Mouse (Mus musculus): Measurements from ENCODE around the gene Gm10401. TPM values are rescaled to one million over a fixed set of nuclear protein-coding genes. Genes with fewer than 3 reads are reported as not detected.

Gm10401 gene
- polyA plus RNA-seq, 1 experiment: not detected

DNA sequence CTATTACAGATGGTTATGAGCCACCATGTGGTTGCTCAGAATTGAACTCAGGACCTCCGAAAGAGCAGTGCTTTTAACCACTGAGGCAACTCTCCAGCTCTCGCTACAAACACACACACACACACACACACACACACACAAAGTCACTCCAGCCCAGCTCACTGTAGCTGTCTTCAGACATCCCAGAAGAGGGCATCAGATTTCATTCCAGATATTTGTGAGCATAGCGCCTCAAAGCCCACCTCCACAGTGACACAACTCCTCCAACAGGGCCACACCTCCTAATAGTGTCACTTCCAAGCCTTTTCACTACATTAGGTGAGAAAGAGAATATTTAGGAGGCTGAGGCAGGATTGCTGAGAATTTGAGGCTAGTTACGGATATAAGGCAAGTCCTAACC is 41.0 kb upstream of the Gm10401 start:
- H3K9me3 ChIP-seq (ENCODE audit: control insufficient read depth, low read length): no peaks in the 10 kb centered on the region; the same call in 1 of the 2 replicates
- peaks cover 7% of the 10 kb centered on the region for H3K4me1 ChIP-seq (ENCODE audit: control insufficient read depth)
- TF ChIP-seq TAL1 (IDR thresholded peaks at IDR 0.05; ENCODE audit: low read length) (no peak), GATA1 (IDR thresholded peaks at IDR 0.05; ENCODE audit: low read length) (no peak)
- H3K36me3 ChIP-seq (ENCODE audit: control insufficient read depth): peaks cover 5% of the 10 kb centered on the region; the same call in 1 of the 2 replicates
- H3K4me3 ChIP-seq (replicated peaks): no peak overlapping the region
- peaks cover 24% of the 10 kb centered on the region for H3K27me3 ChIP-seq (ENCODE audit: control insufficient read depth)

GRCm38 (mm10) chr5:115134234-115135165 is 36.4 kb upstream of the Gm10401 start, which contains the start of gene Unc119b:
Gene Unc119b, minus strand, starts transcription at chr5:115134975.
- H3K4me3 ChIP-seq (replicated peaks): peak within 1 kb of the TSS; percentile 82
- TF ChIP-seq TAL1 (IDR thresholded peaks at IDR 0.05; ENCODE audit: low read length) (no peak), GATA1 (IDR thresholded peaks at IDR 0.05; ENCODE audit: low read length) (no peak)
- H3K36me3 ChIP-seq (ENCODE audit: control insufficient read depth): peaks cover 8% of the 10 kb centered on the region
- H3K4me1 ChIP-seq (ENCODE audit: control insufficient read depth): peaks cover 19% of the 10 kb centered on the region
- H3K27me3 ChIP-seq (ENCODE audit: control insufficient read depth): peaks cover 29% of the 10 kb centered on the region
- no peaks in the 10 kb centered on the region; the same call in 1 of the 2 replicates for H3K9me3 ChIP-seq (ENCODE audit: control insufficient read depth, low read length)

DNA sequence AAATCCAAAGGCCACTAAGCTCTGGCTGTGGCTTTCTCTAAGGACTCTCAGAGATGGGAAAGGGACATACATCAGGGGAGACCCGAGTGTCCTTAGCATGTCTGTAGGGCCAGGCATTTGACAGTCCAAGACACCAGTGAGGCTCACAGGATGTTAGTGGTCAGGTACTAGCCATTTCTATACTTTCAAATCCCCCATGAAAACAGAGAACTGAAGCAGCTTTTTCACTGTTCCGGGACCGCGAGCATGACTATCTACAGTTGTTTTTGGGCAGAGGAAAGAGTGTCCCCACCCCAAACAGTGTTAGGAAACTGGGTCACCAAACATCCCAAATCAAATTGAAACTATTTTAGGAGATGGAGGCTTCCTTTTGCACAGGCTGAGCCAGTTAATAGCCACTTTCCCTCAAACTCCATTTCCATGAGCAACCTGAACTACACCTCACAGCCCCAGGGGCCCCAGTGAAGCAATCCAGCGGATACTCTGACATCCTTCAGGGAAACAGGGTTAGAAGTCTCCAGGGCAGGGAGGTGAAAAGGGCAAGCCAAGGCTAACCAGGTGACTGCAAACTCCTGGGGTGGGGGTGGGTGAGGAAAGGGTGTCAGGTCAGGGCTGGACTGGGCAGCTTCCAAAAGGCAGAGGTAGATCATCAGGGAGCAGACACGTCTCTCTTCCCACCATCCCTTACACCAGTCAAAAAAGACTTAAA is 35.4 kb upstream of the Gm10401 start:
- no peak for TF ChIP-seq TAL1 (IDR thresholded peaks at IDR 0.05; ENCODE audit: low read length)
- TF ChIP-seq GATA1 (IDR thresholded peaks at IDR 0.05; ENCODE audit: low read length): no peak
- peaks cover 29% of the 10 kb centered on the region for H3K27me3 ChIP-seq (ENCODE audit: control insufficient read depth)

DNA sequence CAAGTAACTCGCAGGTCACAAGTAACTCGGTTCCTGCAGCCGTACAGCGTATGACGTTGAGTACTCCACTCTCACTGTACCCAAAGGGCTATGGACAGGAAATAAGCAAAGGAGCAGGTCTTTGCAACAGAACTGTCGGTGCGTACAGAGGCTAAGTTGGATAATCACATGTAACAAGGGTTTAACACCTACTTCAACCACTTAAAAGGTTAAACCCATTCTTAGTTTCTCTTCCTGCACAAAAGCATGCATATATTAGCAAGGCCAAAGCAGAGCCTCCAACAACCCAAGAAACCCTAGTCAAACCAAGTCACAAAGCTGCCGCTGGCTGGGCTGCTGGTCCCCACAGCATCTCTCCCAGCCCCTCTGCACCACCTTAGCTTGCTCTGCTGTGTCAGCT is 34.4 kb upstream of the Gm10401 start:
- peaks cover 20% of the 10 kb centered on the region for H3K27me3 ChIP-seq (ENCODE audit: control insufficient read depth)
- TF ChIP-seq TAL1 (IDR thresholded peaks at IDR 0.05; ENCODE audit: low read length) (no peak), GATA1 (IDR thresholded peaks at IDR 0.05; ENCODE audit: low read length) (no peak)
- peaks cover 19% of the 10 kb centered on the region for H3K4me1 ChIP-seq (ENCODE audit: control insufficient read depth)
- H3K36me3 ChIP-seq (ENCODE audit: control insufficient read depth): peaks cover 22% of the 10 kb centered on the region
- H3K4me3 ChIP-seq (replicated peaks): no peak overlapping the region
- no peaks in the 10 kb centered on the region; the same call in 1 of the 2 replicates for H3K9me3 ChIP-seq (ENCODE audit: control insufficient read depth, low read length)

More for the DNA sequence above, 35.4 kb upstream of the Gm10401 start:
- Histone ChIP-seq H3K9me3 (ENCODE audit: control insufficient read depth, low read length) (no peaks in the 10 kb centered on the region; the same call in 1 of the 2 replicates), H3K4me1 (ENCODE audit: control insufficient read depth) (peaks cover 19% of the 10 kb centered on the region), H3K36me3 (ENCODE audit: control insufficient read depth) (peaks cover 13% of the 10 kb centered on the region), H3K4me3 (replicated peaks) (peak overlapping the region; percentile 82)

DNA sequence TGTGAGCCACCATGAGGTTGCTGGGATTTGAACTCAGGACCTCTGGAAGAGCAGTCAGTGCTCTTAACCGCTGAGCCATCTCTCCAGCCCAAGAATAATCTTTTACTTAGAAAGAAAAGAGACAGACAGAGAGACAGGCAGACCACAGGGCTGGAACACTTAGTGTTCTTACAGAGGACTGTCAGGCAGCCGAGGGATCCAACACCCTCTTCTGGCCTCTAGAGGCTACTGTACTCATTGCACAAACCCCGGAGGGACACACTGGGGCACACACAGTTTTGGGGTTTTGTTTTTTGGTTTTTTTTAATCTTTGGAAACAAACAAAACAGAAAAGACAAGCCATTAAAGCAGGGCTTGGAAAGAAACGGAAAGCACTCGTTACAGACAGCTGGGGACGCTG is 31.2 kb upstream of the Gm10401 start:
- Histone ChIP-seq H3K27me3 (ENCODE audit: control insufficient read depth) (peaks cover 6% of the 10 kb centered on the region), H3K4me1 (ENCODE audit: control insufficient read depth) (peaks cover 20% of the 10 kb centered on the region), H3K9me3 (ENCODE audit: control insufficient read depth, low read length) (no peaks in the 10 kb centered on the region), H3K4me3 (replicated peaks) (no peak overlapping the region), H3K36me3 (ENCODE audit: control insufficient read depth) (peaks cover 44% of the 10 kb centered on the region)
- TF ChIP-seq TAL1 (IDR thresholded peaks at IDR 0.05; ENCODE audit: low read length) (no peak), GATA1 (IDR thresholded peaks at IDR 0.05; ENCODE audit: low read length) (no peak)

DNA sequence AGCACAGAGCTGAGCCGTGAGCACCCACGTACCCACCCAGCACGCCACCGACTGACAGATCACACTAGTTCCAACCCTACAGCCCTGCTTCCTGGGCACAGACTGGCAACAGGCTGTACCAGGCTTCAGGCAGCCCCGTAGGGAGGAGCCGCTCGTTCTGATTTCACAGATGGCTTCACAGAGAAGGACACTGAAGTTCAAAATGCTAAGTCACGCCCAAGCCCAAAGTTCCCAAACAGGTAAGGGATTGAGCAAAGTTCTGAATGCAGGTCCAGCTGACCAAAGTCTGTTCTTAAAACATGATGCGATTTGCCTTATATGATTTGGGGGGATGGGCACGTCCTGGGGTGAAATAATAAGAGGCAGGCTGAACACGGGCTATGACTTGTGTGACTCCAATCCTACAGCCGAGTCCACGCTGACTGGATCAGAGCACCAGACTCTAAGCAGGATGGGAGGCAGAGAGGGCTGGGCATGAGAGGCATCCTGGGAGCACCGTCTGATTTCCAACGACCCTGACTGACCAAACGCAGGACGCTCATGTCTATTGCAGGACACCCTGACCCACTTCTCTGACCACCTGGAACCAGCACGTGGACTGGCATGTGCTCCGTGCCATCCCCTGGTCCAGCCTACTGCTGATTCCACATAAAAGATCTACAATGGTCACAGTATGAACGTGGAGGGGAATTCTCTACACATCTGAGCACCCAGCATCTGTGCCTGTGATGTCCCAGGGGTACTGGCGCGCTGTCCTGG is 29.5 kb upstream of the Gm10401 start:
- Histone ChIP-seq H3K9me3 (ENCODE audit: control insufficient read depth, low read length) (no peaks in the 10 kb centered on the region), H3K4me1 (ENCODE audit: control insufficient read depth) (peaks cover 7% of the 10 kb centered on the region), H3K4me3 (replicated peaks) (no peak overlapping the region), H3K36me3 (ENCODE audit: control insufficient read depth) (peaks cover 52% of the 10 kb centered on the region), H3K27me3 (ENCODE audit: control insufficient read depth) (no peaks in the 10 kb centered on the region)
- TF ChIP-seq GATA1 (IDR thresholded peaks at IDR 0.05; ENCODE audit: low read length) (no peak), TAL1 (IDR thresholded peaks at IDR 0.05; ENCODE audit: low read length) (no peak)

- TF ChIP-seq GATA1 (IDR thresholded peaks at IDR 0.05; ENCODE audit: low read length) (no peak), TAL1 (IDR thresholded peaks at IDR 0.05; ENCODE audit: low read length) (no peak)
- peaks cover 13% of the 10 kb centered on the region for H3K4me1 ChIP-seq (ENCODE audit: control insufficient read depth)
- peaks cover 2% of the 10 kb centered on the region; the same call in 1 of the 2 replicates for H3K9me3 ChIP-seq (ENCODE audit: control insufficient read depth, low read length)
- no peaks in the 10 kb centered on the region for H3K27me3 ChIP-seq (ENCODE audit: control insufficient read depth)
- peaks cover 52% of the 10 kb centered on the region for H3K36me3 ChIP-seq (ENCODE audit: control insufficient read depth)
- no peak overlapping the region for H3K4me3 ChIP-seq (replicated peaks)
Observed at GRCm38 (mm10) chr5:115126578-115127312, 28.6 kb upstream of the Gm10401 start.
